Mouse (Mus musculus): ENCODE results near the gene Rgs7bp.

DNA sequence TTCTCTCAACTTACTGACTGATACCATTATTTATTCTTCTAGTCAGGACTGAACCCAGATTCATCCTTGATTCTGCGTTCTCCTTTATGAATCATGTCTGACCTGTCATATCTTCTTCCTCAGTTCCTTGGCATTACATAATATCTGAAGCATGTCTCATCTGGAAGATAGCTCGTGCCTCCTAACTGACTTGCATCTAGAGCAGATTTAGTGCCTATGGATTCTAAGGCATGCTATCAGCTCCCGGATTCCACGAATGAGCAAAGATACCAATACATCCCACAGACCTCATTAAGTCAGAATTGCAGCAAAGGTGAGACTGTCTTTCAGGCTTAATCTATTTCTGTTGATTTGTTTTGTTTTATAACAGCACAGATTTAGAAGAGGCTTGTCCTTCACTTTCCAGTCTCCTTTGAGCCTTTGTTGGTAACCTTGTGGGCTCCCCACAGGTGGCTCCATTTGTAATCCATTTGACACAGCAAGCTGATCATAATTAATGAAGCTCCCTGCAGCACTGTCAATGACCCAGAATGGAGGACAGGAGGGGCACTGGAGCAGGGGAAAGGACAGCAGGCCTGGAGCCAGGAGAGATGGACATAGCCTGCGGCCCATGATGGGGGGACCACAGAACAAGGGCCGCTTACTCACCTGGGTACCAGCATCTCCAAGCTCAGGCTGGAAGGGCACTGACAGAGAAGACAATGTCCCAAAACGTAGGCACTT is 94.4 kb downstream of the Rgs7bp start:
- TF ChIP-seq POLR2A (IDR thresholded peaks at IDR 0.05; ENCODE audit: control insufficient read depth in 1 of 2, insufficient read depth in 1 of 2, low read depth in 1 of 2, low read length in 2 of 2, poor library complexity in 1 of 2) (no peak), EP300 (IDR thresholded peaks at IDR 0.05; ENCODE audit: low read depth in 1 of 2, low read length in 2 of 2) (no peak), CTCF (IDR thresholded peaks at IDR 0.05 in 2 of 3, conservative IDR thresholded peaks at IDR 0.05 in 1 of 3; ENCODE audit: control insufficient read depth in 1 of 3, insufficient read depth in 1 of 3, low read depth in 2 of 3, low read length in 3 of 3, poor library complexity in 1 of 3, severe bottlenecking in 1 of 3) (no peak), USF2 (IDR thresholded peaks at IDR 0.05; ENCODE audit: borderline replicate concordance in 1 of 2, insufficient read depth in 1 of 2, low read depth in 1 of 2, low read length in 2 of 2) (no peak), MAX (IDR thresholded peaks at IDR 0.05; ENCODE audit: low read length) (no peak), KAT2A (conservative IDR thresholded peaks at IDR 0.05; ENCODE audit: low read depth, low read length) (no peak), BHLHE40 (IDR thresholded peaks at IDR 0.05; ENCODE audit: borderline replicate concordance, low read depth, low read length) (no peak), ZMIZ1 (IDR thresholded peaks at IDR 0.05; ENCODE audit: low read depth, low read length) (no peak), ELF1 (IDR thresholded peaks at IDR 0.05; ENCODE audit: low read depth, low read length) (no peak)

All from MEL (cell line).